Comparison of ENCODE assay signal across 13 mouse cellular contexts in the genomic region with DNA sequence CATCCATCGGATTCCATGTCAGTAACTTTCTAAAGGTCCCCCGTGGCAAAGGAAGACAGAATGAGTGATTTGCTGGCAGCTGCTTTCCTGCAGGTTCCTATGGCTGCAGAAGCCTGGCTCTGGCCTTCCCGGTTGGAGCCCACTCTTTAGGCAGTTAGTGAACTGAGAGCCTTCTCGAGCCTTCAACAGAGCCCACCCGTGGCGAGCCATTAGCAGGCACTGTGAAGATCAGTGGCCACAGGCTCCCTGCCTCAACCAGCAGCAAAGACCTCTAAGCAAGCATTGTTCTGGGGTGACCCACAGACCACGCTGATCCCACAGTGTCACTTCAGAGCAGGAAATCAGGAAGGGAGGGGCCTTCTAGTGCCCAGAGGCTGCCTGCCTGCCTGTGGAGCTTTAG. TPM values are rescaled to one million over a fixed set of nuclear protein-coding genes. Genes with fewer than 3 reads are reported as not detected.
A peak's percentile ranks its signal among the peaks of the same experiment; 100 is the strongest.
DNase-seq lines count a peak whose midpoint lies in the region; ATAC-seq lines count a peak whose summit lies in the region.
"Had no signal": no experiment of that assay in that cellular context is flagged by ENCODE, and none has a peak within 500 bp of the region (broad histone marks: within the 10 kb centered on the region; RNA-seq: fewer than 3 reads in every experiment).

No protein-coding gene starts in this region.

- H3K36me3 ChIP-seq in midbrain, embryonic 10.5 days: no peaks in the 10 kb centered on the region
- H3K36me3 ChIP-seq in midbrain, embryonic 15.5 days (replicated peaks): no peaks in the 10 kb centered on the region
- no peaks in the 10 kb centered on the region for H3K36me3 ChIP-seq in forebrain, embryonic 13.5 days (ENCODE audit: poor library complexity, severe bottlenecking)
- no peaks in the 10 kb centered on the region for H3K36me3 ChIP-seq in limb, embryonic 13.5 days

- intact Hi-C loops in left cerebral cortex, postnatal 10 days (cut with DNase I): loop anchor here (5.0 kb wide), 1 partner anchor 78 kb away; no protein-coding TSS in a partner anchor

- H3K9me3 ChIP-seq in midbrain, embryonic 10.5 days (replicated peaks): no peaks in the 10 kb centered on the region
- no peaks in the 10 kb centered on the region for H3K9me3 ChIP-seq in midbrain, embryonic 15.5 days
- H3K9me3 ChIP-seq in forebrain, embryonic 13.5 days (replicated peaks): no peaks in the 10 kb centered on the region
- H3K9me3 ChIP-seq in limb, embryonic 13.5 days: no peaks in the 10 kb centered on the region

- no peak overlapping the region for H3K4me2 ChIP-seq in midbrain, embryonic 15.5 days
- H3K4me2 ChIP-seq in forebrain, embryonic 13.5 days: no peak overlapping the region
- no peak overlapping the region for H3K4me2 ChIP-seq in limb, embryonic 13.5 days (replicated peaks)
- H3K4me2 ChIP-seq: lung, embryonic 14.5 days had no signal

- no peak overlapping the region for H3K9ac ChIP-seq in midbrain, embryonic 15.5 days
- H3K9ac ChIP-seq in forebrain, embryonic 13.5 days: no peak overlapping the region
- 0 out of 2 replicates have a peak overlapping the region, but pooled peaks have one; percentile 1 for H3K9ac ChIP-seq in limb, embryonic 13.5 days
- H3K9ac ChIP-seq: lung, embryonic 14.5 days had no signal

- DNase-seq in midbrain, embryonic 10.5 days (ENCODE audit: low spot score): peak; percentile 58
- DNase-seq in retina, postnatal 1 day: peak; percentile 83
- DNase-seq in cerebellum, postnatal 10 days: no peak
- no peak for DNase-seq in left cerebral cortex, postnatal 10 days (ENCODE audit: extremely low spot score in 1 of 2, low spot score in 2 of 2)
- DNase-seq in cerebellum, postnatal 4 days (ENCODE audit: low spot score in 2 of 2): no peak
- DNase-seq: gastrocnemius, adult 2 months; heart, postnatal 4 days; kidney, postnatal 25 days; lung, embryonic 14.5 days had no signal

- 28% methylated on average over 7 of the region's 7 CpGs for WGBS in midbrain, embryonic 10.5 days
- WGBS in midbrain, embryonic 15.5 days: 18% methylated on average over 7 of the region's 7 CpGs
- 13% methylated on average over 7 of the region's 7 CpGs for WGBS in forebrain, embryonic 13.5 days
- WGBS in limb, embryonic 13.5 days: 25% methylated on average over 7 of the region's 7 CpGs

- peaks cover 77% of the 10 kb centered on the region for H3K27me3 ChIP-seq in midbrain, embryonic 10.5 days (ENCODE audit: low read depth, poor library complexity, severe bottlenecking)
- peaks cover 23% of the 10 kb centered on the region for H3K27me3 ChIP-seq in midbrain, embryonic 15.5 days (replicated peaks)
- peaks cover 49% of the 10 kb centered on the region for H3K27me3 ChIP-seq in forebrain, embryonic 13.5 days
- H3K27me3 ChIP-seq in limb, embryonic 13.5 days: 0 out of 2 replicates have a peak, but pooled peaks cover 3% of the 10 kb centered on the region

- no peak for ATAC-seq in midbrain, embryonic 15.5 days (replicated peaks)
- ATAC-seq in forebrain, embryonic 13.5 days: peak; percentile 36; the same call in 1 of the 2 replicates
- ATAC-seq in limb, embryonic 13.5 days (ENCODE audit: low FRiP score, low read depth): no peak

- peak overlapping the region; percentile 53 for H3K27ac ChIP-seq in midbrain, embryonic 10.5 days (replicated peaks)
- no peak overlapping the region for H3K27ac ChIP-seq in midbrain, embryonic 15.5 days
- no peak overlapping the region; the same call in 1 of the 2 replicates for H3K27ac ChIP-seq in forebrain, embryonic 13.5 days
- H3K27ac ChIP-seq in limb, embryonic 13.5 days: peak overlapping the region; percentile 4; the same call in 1 of the 2 replicates
- H3K27ac ChIP-seq: gastrocnemius, adult 2 months had no signal

- no peak overlapping the region for H3K4me3 ChIP-seq in midbrain, embryonic 10.5 days
- no peak overlapping the region for H3K4me3 ChIP-seq in midbrain, embryonic 15.5 days
- H3K4me3 ChIP-seq in forebrain, embryonic 13.5 days: no peak overlapping the region
- no peak overlapping the region for H3K4me3 ChIP-seq in limb, embryonic 13.5 days
- H3K4me3 ChIP-seq: gastrocnemius, adult 2 months had no signal

- H3K4me1 ChIP-seq in midbrain, embryonic 10.5 days: peaks cover 46% of the 10 kb centered on the region
- peaks cover 7% of the 10 kb centered on the region for H3K4me1 ChIP-seq in midbrain, embryonic 15.5 days
- H3K4me1 ChIP-seq in forebrain, embryonic 13.5 days: peaks cover 18% of the 10 kb centered on the region
- H3K4me1 ChIP-seq in limb, embryonic 13.5 days: peaks cover 73% of the 10 kb centered on the region

RNA-seq across cellular contexts. Expression of a gene that starts 13.4 kb away (rescaled TPM):
- 62.5 and 74.5 TPM in 2 replicates for polyA plus RNA-seq in midbrain, embryonic 10.5 days (2016; fragmentation: Nextera tagmentation; extraction: Ambion mirVana)
- polyA plus RNA-seq in midbrain, embryonic 15.5 days (2015; fragmentation: Nextera tagmentation; extraction: Ambion mirVana): 106 and 108 TPM in 2 replicates
- polyA plus RNA-seq in forebrain, embryonic 13.5 days (2015; fragmentation: Nextera tagmentation; extraction: Ambion mirVana): 25.3 and 28.9 TPM in 2 replicates
- polyA plus RNA-seq in limb, embryonic 13.5 days (2015; fragmentation: Nextera tagmentation; extraction: Ambion mirVana): 171 and 181 TPM in 2 replicates
- total RNA-seq in left cerebral cortex, postnatal 10 days (2021): 100 to 1,000 TPM; 148 to 169 TPM
- total RNA-seq: CH12.LX had no signal

Comparison
In these comparisons a context has a peak if more than half of its experiments do, and no peak if none do; other contexts are left out.
1. H3K27ac ChIP-seq: peak in midbrain, embryonic 10.5 days (single experiment) and limb, embryonic 13.5 days (single experiment); none in midbrain, embryonic 15.5 days (single experiment) and forebrain, embryonic 13.5 days (single experiment).
2. DNase-seq: peak in midbrain, embryonic 10.5 days (single experiment) and retina, postnatal 1 day (single experiment); none in cerebellum, postnatal 10 days (0 of 2), left cerebral cortex, postnatal 10 days (0 of 2) and cerebellum, postnatal 4 days (0 of 2).